Mouse (Mus musculus): ENCODE measurements around the gene Car10. TPM values are rescaled to one million over a fixed set of nuclear protein-coding genes. Genes with fewer than 3 reads are reported as not detected.

The Car10 gene
- total RNA-seq, 2 experiments from 2014 or later, result 0.33 to 0.41 TPM

- no peak for DNase-seq
Measured at GRCm38 (mm10) chr11:93172430-93172829, 74.6 kb downstream of the Car10 start.

- no peak for DNase-seq
Measured at GRCm38 (mm10) chr11:93173533-93174308, 75.9 kb downstream of the Car10 start.

- no peak for DNase-seq
Measured at GRCm38 (mm10) chr11:93185477-93185876, 87.6 kb downstream of the Car10 start.

GRCm38 (mm10) chr11:93186163-93186562 lies 88.3 kb downstream of the Car10 start:
- DNase-seq, result no peak

GRCm38 (mm10) chr11:93188621-93189020 lies 90.8 kb downstream of the Car10 start:
- no peak for DNase-seq

GRCm38 (mm10) chr11:93200046-93200445 lies 102.2 kb downstream of the Car10 start:
- no peak for DNase-seq

- DNase-seq, result no peak
Measured at GRCm38 (mm10) chr11:93217457-93217856, 119.6 kb downstream of the Car10 start.

GRCm38 (mm10) chr11:93230057-93230456 lies 132.2 kb downstream of the Car10 start:
- no peak for DNase-seq

- no peak for DNase-seq
Measured at GRCm38 (mm10) chr11:93249771-93250265, 152.0 kb downstream of the Car10 start.

GRCm38 (mm10) chr11:93251766-93252165 lies 153.9 kb downstream of the Car10 start:
- no peak for DNase-seq

- no peak for DNase-seq
Measured at GRCm38 (mm10) chr11:93263979-93264378, 166.2 kb downstream of the Car10 start.

GRCm38 (mm10) chr11:93272016-93272415 lies 174.2 kb downstream of the Car10 start:
- DNase-seq, result no peak

GRCm38 (mm10) chr11:93273906-93274305 lies 176.1 kb downstream of the Car10 start:
- no peak for DNase-seq

- no peak for DNase-seq
Measured at GRCm38 (mm10) chr11:93293661-93294060, 195.8 kb downstream of the Car10 start.

- no peak for DNase-seq
Measured at GRCm38 (mm10) chr11:93309981-93310380, 212.2 kb downstream of the Car10 start.

GRCm38 (mm10) chr11:93337756-93338155 lies 239.9 kb downstream of the Car10 start:
- no peak for DNase-seq

GRCm38 (mm10) chr11:93343961-93344360 lies 246.1 kb downstream of the Car10 start:
- DNase-seq, result no peak

- DNase-seq, result no peak
Measured at GRCm38 (mm10) chr11:93344869-93345268, 247.0 kb downstream of the Car10 start.

- no peak for DNase-seq
Measured at GRCm38 (mm10) chr11:93361576-93361975, 263.7 kb downstream of the Car10 start.

- no peak for DNase-seq
Measured at GRCm38 (mm10) chr11:93364171-93364570, 266.3 kb downstream of the Car10 start.

- no peak for DNase-seq
Measured at GRCm38 (mm10) chr11:93367244-93367643, 269.4 kb downstream of the Car10 start.

- DNase-seq, result no peak
Measured at GRCm38 (mm10) chr11:93367740-93368139, 269.9 kb downstream of the Car10 start.

- no peak for DNase-seq
Measured at GRCm38 (mm10) chr11:93373697-93374354, 276.0 kb downstream of the Car10 start.

- no peak for DNase-seq
Measured at GRCm38 (mm10) chr11:93391159-93391558, 293.3 kb downstream of the Car10 start.
